Mouse (Mus musculus) kidney, adult 11 months (tissue): Measurements from ENCODE around the gene Acap2.

ENCODE experiments used
- DNase-seq: peaks from one replicate; pipeline ENCODE4 v3.0.0; 2022

The Acap2 gene

DNA sequence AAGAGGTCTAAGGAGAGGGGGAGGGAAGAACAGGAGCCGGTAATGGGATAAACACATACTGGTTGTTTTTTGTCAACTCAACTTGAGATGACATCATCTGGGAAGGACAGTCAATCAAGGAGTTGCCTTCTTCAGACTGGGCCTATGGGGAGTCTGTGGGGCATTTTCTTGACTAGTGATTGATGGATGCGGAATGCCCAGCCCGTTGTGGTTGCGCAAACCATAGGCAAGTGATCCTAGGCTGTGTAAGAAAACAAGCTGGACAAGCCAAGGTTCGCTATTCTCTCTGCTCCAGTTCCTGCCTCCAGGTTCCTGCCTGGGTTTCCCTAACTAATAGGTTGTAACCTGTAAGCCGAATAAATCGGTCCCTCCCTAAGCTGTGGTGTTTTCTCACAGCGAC lies 4.1 kb upstream of the Acap2 start:
- no peak for DNase-seq

GRCm38 (mm10) chr16:31204216-31204615 lies 3.2 kb upstream of the Acap2 start:
- no peak for DNase-seq

GRCm38 (mm10) chr16:31201704-31202103 lies 659 bp upstream of the Acap2 start:
- DNase-seq: no peak

- peak; percentile 57 for DNase-seq
Measured at GRCm38 (mm10) chr16:31199926-31200789, 887 bp downstream of the Acap2 start.

- peak; percentile 13 for DNase-seq
Measured at GRCm38 (mm10) chr16:31199591-31199925, 1.5 kb downstream of the Acap2 start.

DNA sequence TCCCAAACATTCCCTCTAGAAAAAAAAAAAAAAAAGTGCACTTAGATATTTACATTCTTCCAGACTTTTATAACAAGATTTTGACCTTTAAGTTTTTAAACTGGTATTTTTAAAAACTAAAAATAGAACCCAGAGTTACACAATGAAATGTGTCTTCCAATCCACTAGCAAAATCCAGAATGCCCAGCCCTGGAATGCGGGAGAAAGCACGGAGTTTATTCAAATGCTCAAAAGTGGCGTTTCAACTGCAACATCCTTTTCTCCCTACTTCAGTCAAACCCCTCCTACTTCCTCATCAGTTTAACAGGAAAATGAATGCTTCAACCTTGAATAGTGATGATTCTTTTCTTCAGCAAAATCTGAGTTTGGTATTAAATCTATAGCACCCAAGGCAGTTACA lies 4.1 kb downstream of the Acap2 start:
- DNase-seq: no peak

DNA sequence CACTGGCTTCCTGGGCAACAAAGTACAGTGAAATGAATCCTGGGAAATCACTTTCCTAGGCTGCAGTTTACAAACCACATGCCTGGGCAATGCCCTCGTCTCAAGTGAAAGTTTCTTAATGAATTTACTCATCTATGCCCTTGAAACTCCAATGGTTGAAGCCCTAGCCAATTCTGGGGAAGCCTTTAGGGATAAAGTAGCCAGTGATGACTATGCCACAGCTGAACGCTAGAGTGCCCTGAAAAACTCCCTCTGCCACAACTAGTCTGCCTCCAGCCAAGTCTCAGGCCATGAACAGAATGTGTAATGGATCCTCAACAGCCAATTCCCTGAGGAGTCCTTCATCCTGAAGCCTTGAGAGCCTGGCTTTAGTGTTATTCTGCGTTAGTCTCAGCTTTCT lies 8.5 kb downstream of the Acap2 start:
- DNase-seq: no peak

DNA sequence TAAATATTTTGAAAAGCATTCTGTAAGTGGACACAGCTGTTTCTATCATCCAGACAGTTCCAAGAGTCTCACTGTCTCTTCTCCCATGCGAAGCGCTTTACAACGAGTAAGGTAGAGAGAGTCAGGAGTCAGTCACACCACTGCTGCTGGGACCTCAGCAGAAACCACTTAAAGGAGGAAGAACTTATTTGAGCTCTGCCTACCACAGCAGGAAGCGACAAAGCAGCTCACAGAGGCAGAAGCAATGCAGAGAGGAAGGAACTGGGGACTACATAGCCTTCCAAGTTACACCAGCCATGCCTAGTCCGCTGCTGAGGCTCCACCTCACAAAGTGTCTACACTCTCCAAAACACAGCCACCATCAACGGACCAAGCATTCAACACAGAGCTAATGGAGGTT lies 9.2 kb downstream of the Acap2 start:
- DNase-seq: no peak

GRCm38 (mm10) chr16:31190426-31190825 lies 10.6 kb downstream of the Acap2 start:
- DNase-seq: no peak

- DNase-seq: no peak
Measured at GRCm38 (mm10) chr16:31189291-31189690, 11.8 kb downstream of the Acap2 start.

DNA sequence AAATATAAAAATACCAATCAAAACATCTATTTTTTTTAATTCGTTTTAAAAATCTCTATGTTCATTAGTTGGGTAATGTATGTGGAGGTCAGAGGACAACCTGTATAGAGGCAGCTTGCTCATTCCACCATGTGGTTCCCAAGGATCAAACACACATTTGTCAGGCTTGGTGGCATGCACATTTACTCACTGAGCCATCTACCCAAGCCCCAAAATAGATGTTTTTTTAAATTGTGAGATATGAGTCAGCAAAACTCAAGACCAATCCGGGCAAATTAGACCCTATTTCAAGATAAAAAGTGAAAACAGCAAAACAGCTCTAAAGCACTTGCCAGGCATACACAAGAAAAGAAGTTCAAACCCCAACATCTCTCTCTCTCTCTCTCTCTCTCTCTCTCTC lies 12.2 kb downstream of the Acap2 start:
- DNase-seq: no peak

- no peak for DNase-seq
Measured at GRCm38 (mm10) chr16:31188270-31188669, 12.8 kb downstream of the Acap2 start.

GRCm38 (mm10) chr16:31187192-31187591 lies 13.9 kb downstream of the Acap2 start:
- no peak for DNase-seq

- DNase-seq: no peak
Measured at GRCm38 (mm10) chr16:31185757-31186156, 15.3 kb downstream of the Acap2 start.

GRCm38 (mm10) chr16:31184727-31185126 lies 16.3 kb downstream of the Acap2 start:
- no peak for DNase-seq

DNA sequence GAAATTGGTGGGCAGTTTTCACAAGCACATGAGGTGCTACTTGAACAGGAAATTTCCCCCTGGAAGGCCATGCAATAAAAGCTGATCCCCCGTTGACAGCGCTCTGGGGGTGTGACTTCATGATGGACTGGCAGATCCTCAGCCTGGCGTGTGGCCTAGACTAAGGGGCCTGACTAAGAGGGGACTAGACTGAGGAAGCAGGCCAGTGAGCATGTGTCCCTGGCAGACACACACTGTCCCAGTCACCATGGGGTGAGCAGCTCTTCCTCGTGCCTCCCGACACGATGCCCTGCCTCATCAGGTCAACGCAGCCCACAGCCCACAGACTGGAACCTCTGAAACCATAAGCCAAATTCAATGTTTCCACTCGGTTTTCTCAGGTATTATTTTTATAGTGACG lies 18.5 kb downstream of the Acap2 start:
- no peak for DNase-seq

DNA sequence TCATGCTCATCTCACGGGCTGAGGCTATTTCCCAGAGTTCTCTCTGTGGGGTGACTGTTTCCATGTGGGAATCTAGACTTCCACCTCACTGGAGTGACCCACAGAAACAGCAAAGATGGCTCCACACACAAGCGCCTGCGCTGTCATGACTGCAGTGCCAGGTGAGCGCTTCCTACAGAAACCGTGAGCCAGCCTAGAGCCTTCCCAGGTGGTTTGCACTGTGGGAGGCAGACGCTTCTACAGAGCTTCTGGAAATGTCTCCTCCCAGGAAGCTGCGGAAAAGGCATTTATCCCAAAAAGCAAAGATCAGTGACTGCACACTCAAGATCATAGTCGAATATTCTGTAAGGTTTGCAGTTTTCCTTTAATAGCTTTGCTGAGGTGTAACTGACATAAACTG lies 20.2 kb downstream of the Acap2 start:
- no peak for DNase-seq

DNA sequence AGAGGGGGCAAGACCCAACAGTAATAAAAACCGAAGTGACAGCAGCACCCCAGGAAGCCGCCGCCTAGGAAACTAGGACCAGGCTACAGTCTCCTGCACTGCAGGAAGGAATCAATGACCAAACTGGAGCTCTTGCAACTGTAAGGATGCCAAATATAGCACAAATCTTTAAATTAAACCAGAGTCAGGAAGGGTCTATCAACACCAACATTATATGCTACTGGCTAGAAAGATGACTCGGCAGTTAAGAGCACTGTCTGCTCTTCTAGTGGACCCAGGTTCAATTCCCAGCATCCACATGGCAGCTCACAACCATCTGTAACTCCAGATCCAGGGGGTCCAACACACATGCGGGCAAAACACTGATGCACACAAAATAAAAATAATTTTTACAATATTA lies 21.7 kb downstream of the Acap2 start:
- DNase-seq: no peak

GRCm38 (mm10) chr16:31174880-31175638 lies 26.0 kb downstream of the Acap2 start:
- DNase-seq: no peak

DNA sequence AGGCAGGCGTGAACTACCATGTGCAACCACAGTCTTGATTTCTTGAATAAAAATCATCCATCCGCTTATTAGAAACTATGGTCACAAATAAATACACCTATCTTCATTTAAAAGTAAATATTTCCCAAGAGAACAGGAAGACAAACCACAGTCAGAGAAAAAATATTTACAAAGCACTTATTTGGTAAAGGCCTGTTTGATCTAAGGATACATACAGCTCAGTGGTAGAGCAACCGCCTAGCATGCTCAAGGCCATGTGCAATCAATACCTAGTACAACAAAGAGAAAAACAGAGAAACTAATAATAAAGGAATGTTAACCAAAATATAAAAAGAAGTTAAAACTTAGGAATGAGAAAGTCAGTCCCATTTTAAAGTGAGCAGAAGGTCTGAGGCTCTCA lies 28.8 kb downstream of the Acap2 start:
- no peak for DNase-seq

- no peak for DNase-seq
Measured at GRCm38 (mm10) chr16:31171418-31171817, 29.6 kb downstream of the Acap2 start.

- no peak for DNase-seq
Measured at GRCm38 (mm10) chr16:31170297-31170696, 30.7 kb downstream of the Acap2 start.

- no peak for DNase-seq
Measured at GRCm38 (mm10) chr16:31169596-31169995, 31.4 kb downstream of the Acap2 start.

DNA sequence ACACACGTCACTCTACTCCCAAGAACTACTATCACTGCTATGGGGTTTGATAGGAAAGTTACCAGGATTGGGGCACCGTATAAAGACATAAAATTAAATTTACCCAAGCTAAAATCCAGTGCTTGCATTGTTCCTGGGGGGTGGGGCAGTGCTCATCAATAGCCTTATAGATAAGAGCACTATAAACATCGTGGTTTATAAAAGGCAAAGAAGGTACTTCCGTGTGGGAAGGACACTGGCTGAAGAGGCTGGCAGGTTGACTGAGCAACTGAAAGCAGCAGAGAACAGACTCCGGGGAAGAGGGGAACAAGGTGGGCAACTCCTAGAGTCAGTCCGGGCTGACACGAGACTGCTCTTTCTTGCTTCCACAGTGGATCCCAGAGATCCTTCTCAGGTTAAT lies 33.1 kb downstream of the Acap2 start:
- no peak for DNase-seq
